Mouse (Mus musculus): ENCODE results near the gene Vamp8.

Vamp8 gene

GRCm38 (mm10) chr6:72357164-72358079, 33.1 kb downstream of the Vamp8 start:
- H3K27me3 ChIP-seq (ENCODE audit: control insufficient read depth, insufficient read depth, low read length, poor library complexity, severe bottlenecking): no peaks in the 10 kb centered on the region
- peaks cover 2% of the 10 kb centered on the region; the same call in 1 of the 2 replicates for H3K36me3 ChIP-seq (ENCODE audit: control insufficient read depth, insufficient read depth, low read length, poor library complexity, severe bottlenecking)
- DNase-seq (ENCODE audit: low read depth, low spot score): no peak

DNA sequence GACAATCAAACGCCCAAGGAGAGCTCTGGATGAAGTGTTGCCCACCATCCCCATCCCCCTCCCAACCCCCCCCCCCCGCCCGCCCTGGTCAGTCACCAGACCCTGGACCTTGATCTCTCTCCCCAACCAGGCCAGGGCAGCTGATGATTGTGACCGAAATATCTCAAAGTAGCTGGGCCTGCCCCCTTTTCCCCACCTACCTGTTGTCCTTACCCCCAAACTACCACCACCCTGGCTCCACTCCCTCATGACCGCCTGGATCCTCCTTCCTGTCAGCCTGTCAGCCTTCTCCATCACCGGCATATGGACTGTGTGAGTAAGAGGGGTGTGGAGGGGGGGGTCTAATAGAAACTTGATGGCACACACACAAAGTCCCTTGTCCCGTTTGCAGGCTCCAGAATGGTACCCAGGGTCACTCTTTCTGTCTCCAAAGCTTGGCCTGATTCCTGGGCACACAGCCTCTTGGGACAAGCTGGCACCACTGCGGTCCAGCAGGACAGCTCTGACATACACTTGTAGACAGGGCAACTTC, 34.4 kb downstream of the Vamp8 start:
- DNase-seq (ENCODE audit: low read depth, low spot score): no peak
- H3K36me3 ChIP-seq (ENCODE audit: control insufficient read depth, insufficient read depth, low read length, poor library complexity, severe bottlenecking): 0 out of 2 replicates have a peak, but pooled peaks cover 2% of the 10 kb centered on the region
- no peaks in the 10 kb centered on the region for H3K27me3 ChIP-seq (ENCODE audit: control insufficient read depth, insufficient read depth, low read length, poor library complexity, severe bottlenecking)

- DNase-seq (ENCODE audit: low read depth, low spot score): peak; percentile 69
- Histone ChIP-seq H3K36me3 (ENCODE audit: control insufficient read depth, insufficient read depth, low read length, poor library complexity, severe bottlenecking) (peaks cover 2% of the 10 kb centered on the region; the same call in 1 of the 2 replicates), H3K27me3 (ENCODE audit: control insufficient read depth, insufficient read depth, low read length, poor library complexity, severe bottlenecking) (no peaks in the 10 kb centered on the region)
Measured at GRCm38 (mm10) chr6:72355066-72355911, 35.2 kb downstream of the Vamp8 start, which contains the start of gene Tmem150a. Gene Tmem150a, plus strand, starts transcription at chr6:72355447.

- no peaks in the 10 kb centered on the region for H3K27me3 ChIP-seq (ENCODE audit: control insufficient read depth, insufficient read depth, low read length, poor library complexity, severe bottlenecking)
- DNase-seq (ENCODE audit: low read depth, low spot score): no peak
Measured at GRCm38 (mm10) chr6:72354025-72354424, 36.5 kb downstream of the Vamp8 start.

DNA sequence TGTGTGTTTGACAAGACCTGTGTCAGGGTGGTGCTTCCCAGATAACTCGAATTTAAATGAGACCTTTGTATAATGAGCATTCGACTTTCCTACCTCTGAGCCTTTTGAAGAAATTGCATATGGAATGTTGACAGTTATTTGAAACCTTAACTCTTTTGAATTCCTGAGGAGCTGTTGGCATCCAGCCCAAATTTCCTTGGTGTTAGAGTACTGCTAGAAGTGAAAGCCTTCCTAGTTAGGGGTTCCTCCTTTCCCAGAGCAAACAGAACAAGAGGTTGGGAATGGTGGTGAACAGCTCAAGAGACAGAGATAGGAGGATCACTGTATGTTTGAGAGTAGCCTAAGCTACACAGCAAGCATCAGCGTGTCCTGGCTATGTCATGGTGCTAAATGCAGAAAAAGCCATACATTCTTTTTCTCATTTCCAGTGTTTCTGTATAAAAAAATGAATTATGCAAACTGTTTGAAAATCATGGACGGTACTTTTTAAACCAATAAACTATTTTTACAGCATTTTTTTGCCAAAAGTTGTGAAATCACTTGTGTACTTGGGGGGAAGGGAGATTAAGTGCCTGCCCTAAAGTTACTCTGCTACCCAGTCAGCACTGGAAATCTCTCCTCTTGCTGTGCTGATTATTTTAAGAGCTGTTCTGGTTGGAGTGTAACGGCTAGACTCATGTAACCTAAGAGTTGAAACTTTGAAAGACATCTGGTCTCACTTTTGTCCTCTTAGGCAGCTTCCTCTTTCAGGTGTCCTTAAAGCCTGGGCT, 37.7 kb downstream of the Vamp8 start:
- DNase-seq (ENCODE audit: low read depth, low spot score): no peak
- H3K36me3 ChIP-seq (ENCODE audit: control insufficient read depth, insufficient read depth, low read length, poor library complexity, severe bottlenecking): peaks cover 4% of the 10 kb centered on the region; the same call in 1 of the 2 replicates
- H3K27me3 ChIP-seq (ENCODE audit: control insufficient read depth, insufficient read depth, low read length, poor library complexity, severe bottlenecking): no peaks in the 10 kb centered on the region

More at GRCm38 (mm10) chr6:72354025-72354424, 36.5 kb downstream of the Vamp8 start:
- peaks cover 1% of the 10 kb centered on the region; the same call in 1 of the 2 replicates for H3K36me3 ChIP-seq (ENCODE audit: control insufficient read depth, insufficient read depth, low read length, poor library complexity, severe bottlenecking)

DNA sequence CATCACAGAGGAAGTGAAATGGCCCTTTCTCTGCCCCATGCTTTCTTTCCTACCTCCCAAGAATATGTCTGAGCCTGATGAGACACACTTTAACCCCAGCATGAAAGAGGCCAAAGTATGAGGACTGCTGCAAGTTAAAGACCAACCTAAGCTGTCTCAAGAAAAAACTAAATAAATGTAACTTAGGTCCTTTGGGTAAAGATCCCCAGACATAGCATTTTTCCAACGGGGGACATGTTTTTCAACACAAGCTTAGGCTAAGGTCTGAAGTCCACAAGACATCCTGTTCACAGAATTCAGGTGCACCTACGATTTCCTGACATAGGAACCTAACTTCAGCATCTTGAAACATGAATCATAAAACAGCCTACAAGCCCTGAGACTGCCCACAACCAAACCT, 40.3 kb downstream of the Vamp8 start:
- no peak for DNase-seq (ENCODE audit: low read depth, low spot score)
- Histone ChIP-seq H3K36me3 (ENCODE audit: control insufficient read depth, insufficient read depth, low read length, poor library complexity, severe bottlenecking) (peaks cover 4% of the 10 kb centered on the region; the same call in 1 of the 2 replicates), H3K27me3 (ENCODE audit: control insufficient read depth, insufficient read depth, low read length, poor library complexity, severe bottlenecking) (no peaks in the 10 kb centered on the region)

DNA sequence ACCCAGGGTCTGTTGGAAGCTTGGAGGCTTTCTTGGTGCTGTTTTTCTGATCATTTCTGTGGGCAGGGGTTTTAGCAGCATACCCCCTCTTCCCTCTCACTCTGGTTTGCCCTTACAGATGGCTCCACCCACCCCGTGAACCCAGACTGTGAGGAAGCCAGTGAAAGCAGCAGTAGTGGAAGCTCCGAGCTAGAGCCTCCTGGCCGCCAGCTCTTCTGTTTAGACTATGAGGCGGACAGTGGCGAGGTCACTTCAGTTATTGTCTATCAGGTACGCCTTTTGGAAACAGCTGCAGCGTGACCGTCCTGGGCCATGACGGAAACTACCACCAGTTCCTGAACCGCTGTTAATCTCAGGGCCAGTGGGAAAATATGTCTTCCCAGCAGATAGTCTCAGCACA, 42.1 kb downstream of the Vamp8 start:
- peaks cover 4% of the 10 kb centered on the region for H3K36me3 ChIP-seq (ENCODE audit: control insufficient read depth, insufficient read depth, low read length, poor library complexity, severe bottlenecking)
- H3K27me3 ChIP-seq (ENCODE audit: control insufficient read depth, insufficient read depth, low read length, poor library complexity, severe bottlenecking): no peaks in the 10 kb centered on the region
- DNase-seq (ENCODE audit: low read depth, low spot score): no peak

DNA sequence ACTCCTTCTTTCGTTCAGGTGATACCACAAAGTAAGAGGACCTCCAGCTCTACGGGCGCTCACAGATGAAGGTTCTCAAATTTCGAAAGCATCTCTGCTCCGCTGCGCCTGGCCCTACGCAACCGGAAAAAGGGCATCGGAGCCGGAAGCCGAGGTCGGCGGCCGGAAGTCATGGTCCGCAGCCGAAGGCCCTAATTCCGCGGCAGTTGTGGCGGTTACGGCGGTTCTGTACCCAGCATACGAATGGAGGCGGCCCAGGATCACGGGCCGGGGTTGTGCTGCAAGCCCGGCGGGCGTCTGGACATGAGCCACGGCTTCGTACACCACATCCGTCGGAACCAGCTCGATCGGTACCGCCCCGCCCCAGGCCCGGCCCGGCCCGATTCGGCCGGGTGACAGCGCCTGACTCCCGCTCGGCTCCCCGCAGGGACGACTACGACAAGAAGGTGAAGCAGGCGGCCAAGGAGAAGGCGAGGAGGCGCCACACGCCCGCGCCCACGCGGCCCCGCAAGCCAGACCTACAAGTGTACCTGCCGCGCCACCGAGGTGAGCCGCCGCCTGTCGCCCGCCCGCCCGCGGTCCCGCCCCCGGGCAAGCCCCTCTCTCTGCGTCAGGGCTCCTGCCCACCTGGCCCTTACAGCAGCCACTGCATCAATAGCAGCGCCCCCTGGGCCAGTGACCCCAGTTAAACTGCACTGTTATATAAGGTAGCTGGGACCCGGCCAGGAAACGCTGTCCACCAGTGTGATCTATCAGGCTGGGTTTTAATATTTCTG, 43.1 kb downstream of the Vamp8 start, which contains the start of gene 0610030E20Rik:
TSS of gene 0610030E20Rik (plus strand) at position 152 of the 776 bp plus-strand sequence.
- Histone ChIP-seq H3K36me3 (ENCODE audit: control insufficient read depth, insufficient read depth, low read length, poor library complexity, severe bottlenecking) (peaks cover 4% of the 10 kb centered on the region), H3K27me3 (ENCODE audit: control insufficient read depth, insufficient read depth, low read length, poor library complexity, severe bottlenecking) (no peaks in the 10 kb centered on the region)
- peak; percentile 86 for DNase-seq (ENCODE audit: low read depth, low spot score)

DNA sequence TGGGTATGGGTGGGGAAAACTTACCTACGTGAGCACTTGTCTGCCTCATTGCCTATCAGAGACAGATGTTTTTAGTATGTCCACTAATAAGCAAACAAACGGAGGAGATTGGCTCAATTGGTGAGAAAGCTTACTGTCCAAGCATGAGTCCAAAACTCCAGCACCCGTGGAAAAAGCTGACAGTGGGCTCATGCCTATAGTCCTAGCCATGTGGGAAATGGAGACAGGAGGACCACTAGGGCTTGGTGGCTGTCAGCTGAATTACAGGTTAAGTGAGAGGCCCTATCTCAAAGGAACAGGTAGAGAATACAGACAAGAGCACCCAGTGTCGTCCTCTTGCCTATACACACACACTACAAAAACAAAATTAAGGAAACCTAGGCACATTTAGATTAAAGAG, 44.2 kb downstream of the Vamp8 start:
- Histone ChIP-seq H3K36me3 (ENCODE audit: control insufficient read depth, insufficient read depth, low read length, poor library complexity, severe bottlenecking) (peaks cover 4% of the 10 kb centered on the region), H3K27me3 (ENCODE audit: control insufficient read depth, insufficient read depth, low read length, poor library complexity, severe bottlenecking) (no peaks in the 10 kb centered on the region)
- no peak for DNase-seq (ENCODE audit: low read depth, low spot score)

GRCm38 (mm10) chr6:72345633-72346032, 44.9 kb downstream of the Vamp8 start:
- H3K36me3 ChIP-seq (ENCODE audit: control insufficient read depth, insufficient read depth, low read length, poor library complexity, severe bottlenecking): peaks cover 4% of the 10 kb centered on the region
- no peak for DNase-seq (ENCODE audit: low read depth, low spot score)
- no peaks in the 10 kb centered on the region for H3K27me3 ChIP-seq (ENCODE audit: control insufficient read depth, insufficient read depth, low read length, poor library complexity, severe bottlenecking)

- Histone ChIP-seq H3K27me3 (ENCODE audit: control insufficient read depth, insufficient read depth, low read length, poor library complexity, severe bottlenecking) (no peaks in the 10 kb centered on the region), H3K36me3 (ENCODE audit: control insufficient read depth, insufficient read depth, low read length, poor library complexity, severe bottlenecking) (peaks cover 6% of the 10 kb centered on the region)
- peak; percentile 95 for DNase-seq (ENCODE audit: low read depth, low spot score)
Measured at GRCm38 (mm10) chr6:72345074-72345567, 45.4 kb downstream of the Vamp8 start, which contains the start of gene Usp39. Gene Usp39, minus strand, starts transcription at chr6:72345184.

DNA sequence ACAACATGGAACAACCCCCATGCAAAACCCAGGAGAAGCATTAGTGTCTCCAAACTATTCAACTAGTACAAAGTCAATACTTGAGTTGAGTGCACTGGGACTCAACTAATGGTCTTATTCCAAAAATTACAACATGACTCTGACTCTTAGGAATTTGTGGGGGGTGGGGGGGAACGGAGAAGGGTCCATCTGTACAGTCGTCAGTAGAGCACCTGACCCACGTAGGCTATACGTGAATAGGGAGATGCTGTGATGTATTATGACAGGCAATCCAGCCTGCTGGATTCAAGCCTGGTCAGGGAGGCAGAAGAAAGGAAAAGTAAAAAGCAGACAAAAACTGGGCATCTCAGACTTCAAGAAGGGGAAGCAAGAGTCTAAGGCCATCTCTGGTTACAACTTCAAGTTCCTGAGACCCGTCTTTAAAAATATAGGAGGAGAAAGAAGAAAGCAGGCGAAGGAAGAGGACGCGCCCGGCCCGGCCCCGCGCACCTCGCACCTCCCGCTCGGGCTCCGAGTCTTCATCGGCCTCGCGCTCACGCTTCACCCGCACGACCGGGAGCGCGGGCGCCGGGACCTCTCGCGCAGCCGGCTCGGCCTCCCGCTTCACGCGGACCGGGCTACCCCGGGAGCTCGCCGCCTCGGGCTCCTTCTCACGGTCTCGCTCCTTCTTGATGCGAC, 46.0 kb downstream of the Vamp8 start:
- H3K27me3 ChIP-seq (ENCODE audit: control insufficient read depth, insufficient read depth, low read length, poor library complexity, severe bottlenecking): no peaks in the 10 kb centered on the region
- H3K36me3 ChIP-seq (ENCODE audit: control insufficient read depth, insufficient read depth, low read length, poor library complexity, severe bottlenecking): peaks cover 5% of the 10 kb centered on the region
- DNase-seq (ENCODE audit: low read depth, low spot score): peak; percentile 24

- DNase-seq (ENCODE audit: low read depth, low spot score): no peak
- H3K27me3 ChIP-seq (ENCODE audit: control insufficient read depth, insufficient read depth, low read length, poor library complexity, severe bottlenecking): no peaks in the 10 kb centered on the region
- peaks cover 11% of the 10 kb centered on the region for H3K36me3 ChIP-seq (ENCODE audit: control insufficient read depth, insufficient read depth, low read length, poor library complexity, severe bottlenecking)
Measured at GRCm38 (mm10) chr6:72340481-72340880, 50.0 kb downstream of the Vamp8 start.
